Mouse (Mus musculus) lung, postnatal 10 days (tissue): Measurements from ENCODE around the gene Col24a1.
A peak's percentile ranks its signal among the peaks of the same experiment; 100 is the strongest.
"Not testable (repeated sequence)": the region's sequence is repeated elsewhere in the genome, so short reads cannot be mapped to it uniquely, and the experiment has no call there.

Experiments used
- DNase-seq: peaks from one replicate; pipeline ENCODE4 v3.0.0; 2021

Col24a1 gene

DNA sequence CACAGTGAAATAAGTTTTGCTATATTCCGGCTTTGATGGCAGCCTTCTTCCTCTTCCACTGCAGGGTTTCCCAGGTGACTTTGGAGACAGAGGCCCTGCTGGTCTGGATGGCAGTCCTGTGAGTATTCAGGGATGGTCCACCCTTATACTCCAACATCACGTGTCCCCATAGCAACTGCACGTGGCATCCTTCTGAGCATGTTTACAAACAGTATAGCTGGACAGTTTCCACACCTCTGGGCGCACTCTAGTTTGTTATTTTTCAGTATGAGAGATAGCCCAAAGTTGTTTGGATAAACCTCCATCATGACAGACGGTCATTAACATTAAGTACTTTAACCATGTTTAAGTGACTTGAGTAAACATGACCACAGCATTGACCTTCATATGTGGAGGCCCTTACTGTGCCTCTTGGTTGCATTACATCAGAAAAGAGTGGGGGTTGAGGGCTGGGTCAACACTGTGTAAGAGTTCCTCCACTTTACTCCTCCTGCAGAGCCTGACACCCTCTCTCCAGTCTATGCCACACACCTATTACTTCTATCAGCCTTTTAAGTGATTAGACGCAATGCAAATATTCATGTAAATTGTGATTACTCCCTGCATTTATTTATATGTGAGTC is 64.7 kb downstream of the Col24a1 start:
- no peak for DNase-seq

DNA sequence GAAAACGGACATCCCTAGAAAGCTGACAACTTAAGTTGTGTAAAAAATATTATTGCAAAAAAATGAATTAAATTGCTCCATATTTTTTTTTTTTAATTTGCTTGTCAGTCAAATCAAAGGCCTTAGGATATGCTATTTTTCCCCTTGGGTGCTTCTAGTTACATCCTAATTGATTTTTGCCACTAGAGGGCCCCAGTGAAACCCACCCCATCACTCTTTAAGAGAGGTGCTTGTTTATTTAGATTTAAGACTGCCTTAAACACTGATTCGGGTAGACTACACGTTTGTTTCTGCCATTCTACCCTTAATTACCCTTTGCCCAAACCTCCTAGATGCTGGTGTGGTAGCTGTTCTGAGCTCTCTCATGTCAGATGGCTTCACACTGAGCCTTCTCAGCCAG is 73.0 kb downstream of the Col24a1 start:
- DNase-seq: peak; percentile 15

GRCm38 (mm10) chr3:145367176-145367717 is 75.0 kb downstream of the Col24a1 start:
- DNase-seq: no peak

- no peak for DNase-seq
Measured at GRCm38 (mm10) chr3:145376298-145376697, 84.0 kb downstream of the Col24a1 start.

GRCm38 (mm10) chr3:145383095-145383494 is 90.8 kb downstream of the Col24a1 start:
- DNase-seq: no peak

GRCm38 (mm10) chr3:145386434-145386833 is 94.2 kb downstream of the Col24a1 start:
- no peak for DNase-seq

DNA sequence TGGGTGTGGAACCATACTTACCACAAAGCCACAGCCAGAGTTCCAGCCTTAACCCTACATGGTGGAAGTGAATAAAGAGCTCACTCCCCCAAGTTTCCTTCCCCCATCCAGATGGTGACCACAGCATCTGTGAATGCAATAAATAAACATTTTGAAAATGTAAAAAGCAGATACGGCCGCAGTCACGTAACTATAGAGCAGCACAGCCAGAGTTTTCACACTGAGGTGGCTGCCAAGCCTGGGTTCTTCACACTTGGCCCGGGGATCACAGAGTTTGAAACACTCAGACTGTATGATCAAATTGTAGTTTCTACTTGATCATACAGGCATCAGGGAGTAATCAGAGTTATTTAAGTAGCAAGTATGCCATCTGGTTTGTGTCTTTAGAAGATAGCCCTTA is 98.4 kb downstream of the Col24a1 start:
- DNase-seq: peak; percentile 10

GRCm38 (mm10) chr3:145391986-145392659 is 99.9 kb downstream of the Col24a1 start:
- DNase-seq: no peak

GRCm38 (mm10) chr3:145399173-145399572 is 106.9 kb downstream of the Col24a1 start:
- DNase-seq: no peak

- DNase-seq: no peak
Measured at GRCm38 (mm10) chr3:145402257-145402656, 110.0 kb downstream of the Col24a1 start.

DNA sequence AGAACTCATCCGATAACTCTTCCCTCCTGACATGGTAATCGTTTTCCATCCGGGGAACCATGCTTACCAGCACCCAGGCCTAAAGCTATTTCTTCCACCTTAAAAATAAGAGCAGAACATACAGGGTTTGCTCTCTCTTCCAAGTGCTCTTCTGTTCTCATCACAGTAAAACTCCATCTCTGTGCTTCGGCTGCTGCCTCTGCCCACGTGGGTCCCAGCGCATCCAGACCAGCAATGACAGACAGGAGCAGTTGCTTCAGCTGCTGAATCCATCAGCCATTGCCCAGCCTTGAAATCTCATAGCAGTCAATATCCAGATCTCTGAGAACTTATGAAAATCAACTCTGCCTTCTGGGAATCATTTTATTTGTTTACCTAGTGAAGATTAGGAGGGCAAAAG is 110.7 kb downstream of the Col24a1 start:
- DNase-seq: no peak

DNA sequence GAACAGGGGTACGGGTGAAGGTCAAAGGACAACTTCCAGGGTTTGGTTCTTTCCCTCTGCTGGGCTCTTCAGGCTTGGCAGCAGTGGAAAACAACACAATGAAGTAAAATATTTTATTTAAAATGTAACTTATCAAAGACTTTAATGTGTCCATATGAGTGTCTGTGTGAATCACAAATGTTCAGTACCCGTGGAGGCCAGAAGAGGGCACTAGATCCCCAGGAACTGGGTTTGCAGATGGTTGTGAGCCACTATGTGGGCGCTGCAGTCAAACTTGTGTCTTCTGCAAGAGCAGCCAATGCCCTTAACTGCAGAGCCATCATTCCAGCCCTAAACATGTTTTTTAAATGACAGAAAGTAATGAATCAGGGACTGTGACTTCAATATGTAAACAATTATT is 115.8 kb downstream of the Col24a1 start:
- peak; percentile 23 for DNase-seq

DNA sequence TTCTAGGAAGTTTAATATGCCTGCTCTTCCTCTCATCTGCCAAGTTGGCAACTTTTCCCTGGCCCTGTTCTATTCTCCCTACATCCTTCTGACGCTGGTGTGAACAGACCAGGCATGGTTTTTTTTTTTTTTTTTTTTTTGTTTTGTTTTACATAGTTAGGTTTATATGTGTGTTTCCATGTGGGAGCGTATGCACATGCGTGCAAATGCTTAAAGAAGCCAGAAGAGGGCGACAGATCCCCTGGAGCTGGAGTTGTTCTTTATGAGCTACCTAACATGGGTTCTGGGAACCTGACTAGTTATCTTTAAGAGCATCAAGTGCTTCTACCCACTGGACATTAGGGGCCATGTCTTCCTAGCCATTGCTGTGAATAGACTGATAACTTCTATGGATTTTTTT is 119.9 kb downstream of the Col24a1 start:
- DNase-seq: no peak

GRCm38 (mm10) chr3:145414362-145414761 is 122.1 kb downstream of the Col24a1 start:
- no peak for DNase-seq

GRCm38 (mm10) chr3:145417809-145418208 is 125.5 kb downstream of the Col24a1 start:
- peak; percentile 20 for DNase-seq

GRCm38 (mm10) chr3:145420421-145420820 is 128.1 kb downstream of the Col24a1 start:
- DNase-seq: no peak

GRCm38 (mm10) chr3:145422044-145422443 is 129.8 kb downstream of the Col24a1 start:
- no peak for DNase-seq

DNA sequence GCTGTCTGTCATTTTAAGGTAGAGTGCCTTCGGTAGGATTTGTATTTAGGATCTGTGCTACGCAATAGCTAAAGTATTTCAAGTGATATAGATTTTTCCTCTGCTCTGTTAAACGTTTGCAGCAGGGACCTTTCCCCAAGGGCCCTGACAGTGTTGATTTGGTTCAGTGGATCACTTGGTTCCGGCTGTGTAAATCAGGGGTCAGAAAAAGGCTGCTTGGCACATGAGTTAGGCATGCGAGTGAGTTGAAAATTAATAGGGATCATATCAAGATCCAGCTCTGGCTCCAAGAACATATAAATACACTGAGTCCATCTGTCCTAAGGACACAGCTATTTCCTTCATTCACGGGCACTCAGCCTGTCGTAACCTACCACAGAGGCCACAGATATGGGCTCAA is 146.1 kb downstream of the Col24a1 start:
- no peak for DNase-seq

GRCm38 (mm10) chr3:145439086-145439485 is 146.8 kb downstream of the Col24a1 start:
- DNase-seq: no peak

DNA sequence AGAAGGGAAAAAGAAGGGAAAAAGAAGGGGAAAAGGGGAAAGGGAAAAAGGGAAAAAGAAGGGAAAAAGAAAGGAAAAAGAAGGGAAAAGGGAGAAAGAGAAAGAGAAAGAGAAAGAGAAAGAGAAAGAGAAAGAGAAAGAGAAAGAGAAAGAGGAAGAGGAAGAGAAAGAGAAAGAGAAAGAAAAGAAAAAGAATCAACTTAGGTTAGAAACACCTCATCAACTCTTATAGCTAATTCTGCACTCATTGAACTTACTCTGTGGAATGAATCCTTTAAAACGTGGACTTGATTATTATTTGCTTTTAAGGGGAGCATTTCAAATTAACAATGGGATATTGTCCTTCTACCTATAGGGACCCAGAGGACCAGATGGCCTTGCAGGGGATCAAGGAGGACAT is 148.7 kb downstream of the Col24a1 start:
- no peak for DNase-seq

DNA sequence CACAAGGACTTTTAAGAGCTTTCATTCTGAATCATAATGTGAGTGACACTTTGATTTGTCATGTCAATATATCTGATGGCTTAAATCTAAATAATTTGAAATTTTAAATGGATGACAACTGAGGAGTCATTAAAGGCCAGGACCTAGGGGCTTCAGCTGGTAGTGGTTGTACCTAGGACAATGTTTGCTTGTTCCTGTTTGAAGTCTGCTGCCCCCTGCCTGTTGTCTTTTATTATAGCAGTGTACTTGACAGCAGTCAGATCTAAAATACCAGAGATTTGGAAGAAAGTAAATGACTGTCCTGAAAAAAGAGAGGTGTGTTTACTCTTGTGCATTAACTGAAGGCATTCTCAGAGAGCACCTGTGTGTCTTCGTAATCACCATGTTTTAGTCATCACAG is 150.0 kb downstream of the Col24a1 start:
- DNase-seq: peak; percentile 52

DNA sequence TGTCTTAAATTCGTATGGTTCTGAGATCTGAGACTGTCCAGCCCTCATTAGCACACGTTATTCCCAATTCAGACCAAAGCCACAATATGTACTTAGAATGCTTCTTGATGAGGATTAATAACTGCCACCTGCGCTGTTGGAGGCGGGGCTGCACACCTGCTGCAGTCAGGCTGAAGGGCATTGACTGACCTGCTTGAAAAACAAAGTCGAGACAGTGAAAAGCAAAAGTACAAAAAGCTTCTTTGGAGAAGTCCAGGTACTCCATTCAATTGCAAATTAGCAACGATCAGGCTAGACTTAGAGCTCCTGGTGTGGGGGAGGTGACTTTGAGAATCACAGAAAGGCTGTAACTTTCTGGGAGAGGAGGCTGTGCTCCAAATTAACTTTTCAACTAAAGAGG is 150.9 kb downstream of the Col24a1 start:
- not testable (repeated sequence) for DNase-seq

DNA sequence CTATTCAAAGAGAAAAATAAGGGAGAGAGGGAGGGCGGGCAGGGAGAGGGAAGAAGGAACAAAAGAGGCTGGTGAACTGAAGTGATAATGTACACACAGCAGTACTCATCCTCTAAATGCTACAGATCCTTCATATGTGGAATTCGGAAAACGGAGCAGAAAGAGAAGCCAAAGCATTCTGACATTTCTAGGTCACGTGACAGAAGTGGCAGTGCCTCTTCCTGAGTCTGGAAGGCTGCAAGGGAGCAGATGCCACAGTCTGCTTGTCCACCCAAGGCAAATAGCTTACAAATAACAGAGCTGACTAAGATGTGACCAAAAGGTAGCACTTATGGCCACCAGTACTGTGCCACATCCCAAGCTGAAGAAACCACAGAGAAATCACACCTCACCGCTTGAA is 164.8 kb downstream of the Col24a1 start:
- DNase-seq: no peak

DNA sequence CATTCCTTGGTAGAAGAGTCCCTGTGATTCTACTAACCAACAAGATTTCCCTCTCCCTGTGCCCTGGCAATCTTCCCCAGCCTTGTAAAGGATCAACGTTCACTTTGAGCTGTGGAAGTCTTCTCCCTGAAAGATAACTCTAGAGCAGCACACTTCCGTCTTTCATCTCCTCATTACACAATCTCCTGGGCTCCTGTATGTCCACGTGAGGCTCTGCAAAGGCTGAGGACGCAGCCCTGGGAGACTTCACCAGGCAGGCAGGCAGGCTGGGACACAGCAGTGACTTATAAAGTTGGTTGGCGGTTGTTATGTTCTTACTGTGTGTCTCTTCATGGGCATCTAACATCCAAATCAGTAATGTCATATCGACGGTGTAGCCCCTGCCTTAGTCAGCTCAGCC is 170.1 kb downstream of the Col24a1 start:
- DNase-seq: no peak

DNA sequence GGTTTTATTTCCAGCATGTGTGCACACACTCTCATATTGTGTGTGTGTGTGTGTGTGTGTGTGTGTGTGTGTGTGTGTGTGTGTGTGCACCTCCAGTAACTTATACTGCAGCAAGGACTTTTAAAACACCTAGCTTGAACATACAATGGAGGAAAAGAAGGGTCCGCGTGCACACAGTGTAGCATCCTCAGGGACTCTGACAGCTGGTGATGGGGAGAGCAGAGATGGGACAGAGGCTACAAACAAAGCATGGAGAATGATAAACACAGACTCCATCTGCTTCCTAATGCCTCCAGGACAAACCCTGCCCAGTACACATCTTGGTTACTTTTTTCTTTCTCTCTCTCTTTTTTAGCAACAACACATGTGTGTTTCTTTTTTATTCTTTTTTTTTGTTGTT is 171.5 kb downstream of the Col24a1 start:
- no peak for DNase-seq
